Mouse (Mus musculus): ENCODE results near the gene Atxn7l1.

DNA sequence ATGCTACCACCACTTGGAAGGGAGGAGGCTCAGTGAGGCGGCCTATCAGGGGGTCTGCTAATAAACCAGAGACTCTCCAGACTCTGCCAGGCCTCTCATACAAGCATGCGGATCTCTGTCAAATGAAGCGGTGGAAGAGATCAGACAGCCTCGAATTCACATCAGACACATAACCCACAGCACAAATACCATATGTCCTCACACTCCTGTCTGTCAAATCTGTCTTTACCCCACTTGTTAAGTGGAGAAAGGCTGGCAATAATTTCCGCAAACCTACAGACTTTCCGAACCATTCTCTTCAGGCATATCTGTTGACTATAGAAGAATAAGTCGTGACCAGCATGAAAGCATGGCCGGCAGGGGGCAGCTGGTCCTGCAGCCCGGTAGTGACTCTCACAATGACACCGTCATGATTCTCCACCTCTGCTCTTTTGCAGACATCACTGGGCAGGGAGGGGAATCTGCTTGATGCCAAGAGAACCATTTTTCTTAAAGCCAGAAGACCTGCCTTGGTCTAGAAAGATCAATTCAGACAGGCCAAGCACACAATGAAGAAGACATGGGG, 189.2 kb downstream of the Atxn7l1 start:
- TF ChIP-seq GATA1 (IDR thresholded peaks at IDR 0.05; ENCODE audit: low read length) (no peak), TAL1 (IDR thresholded peaks at IDR 0.05; ENCODE audit: low read length) (no peak)

Measured in erythroblast, embryonic 14.5 days (primary cell).